Mouse (Mus musculus): Measurements from ENCODE around the gene Stoml1. TPM values are rescaled to one million over a fixed set of nuclear protein-coding genes. Genes with fewer than 3 reads are reported as not detected.

Stoml1 gene
- polyA plus RNA-seq, 1 experiment from 2014 or later, result 34.3 TPM

DNA sequence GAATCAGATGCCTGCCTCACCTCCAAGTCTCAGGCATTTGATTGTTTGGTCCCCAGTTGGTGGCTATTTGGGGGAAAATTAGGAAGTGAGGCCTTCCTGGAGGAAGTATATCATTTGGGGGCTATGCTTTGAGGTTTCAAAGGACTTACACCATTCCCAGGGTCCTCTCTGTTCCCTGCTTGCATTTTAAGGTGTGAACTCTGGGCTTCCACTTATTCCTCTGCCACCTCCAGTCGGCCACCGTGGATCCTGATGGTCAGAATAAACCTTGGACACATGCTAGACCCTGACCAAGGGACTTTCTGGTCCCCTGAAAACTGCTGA is 42.7 kb upstream of the Stoml1 start:
- Histone ChIP-seq H3K27me3 (replicated peaks; ENCODE audit: insufficient read depth, low read length) (no peaks in the 10 kb centered on the region), H3K9ac (replicated peaks; ENCODE audit: low read depth) (no peak overlapping the region), H3K9me3 (ENCODE audit: low read length) (no peaks in the 10 kb centered on the region), H3K27ac (ENCODE audit: low read length) (no peak overlapping the region), H3K4me3 (ENCODE audit: low read depth, low read length) (no peak overlapping the region), H3K36me3 (ENCODE audit: insufficient read depth, low read length) (no peaks in the 10 kb centered on the region), H3K4me2 (replicated peaks; ENCODE audit: low read depth, low read length) (no peak overlapping the region), H3K4me1 (ENCODE audit: insufficient read depth, low read depth, low read length) (peaks cover 10% of the 10 kb centered on the region; the same call in 1 of the 2 replicates)
- ATAC-seq, result no peak
- WGBS, result 48% methylated on average over 2 of the region's 2 CpGs
- DNase-seq (ENCODE audit: low spot score), result no peak
- TF ChIP-seq EP300 (IDR thresholded peaks at IDR 0.05) (no peak), CTCF (IDR thresholded peaks at IDR 0.05) (no peak)

GRCm38 (mm10) chr9:58213377-58213776 is 39.6 kb upstream of the Stoml1 start:
- TF ChIP-seq CTCF (IDR thresholded peaks at IDR 0.05) (no peak), EP300 (IDR thresholded peaks at IDR 0.05) (no peak)
- no peaks in the 10 kb centered on the region for H3K36me3 ChIP-seq (ENCODE audit: insufficient read depth, low read length)
- 61% methylated on average over 5 of the region's 5 CpGs for WGBS
- peaks cover 10% of the 10 kb centered on the region; the same call in 1 of the 2 replicates for H3K4me1 ChIP-seq (ENCODE audit: insufficient read depth, low read depth, low read length)
- DNase-seq (ENCODE audit: low spot score) (no peak), ATAC-seq (no peak)
- H3K9ac ChIP-seq (replicated peaks; ENCODE audit: low read depth), result no peak overlapping the region
- H3K27me3 ChIP-seq (replicated peaks; ENCODE audit: insufficient read depth, low read length), result no peaks in the 10 kb centered on the region
- no peak overlapping the region for H3K4me3 ChIP-seq (ENCODE audit: low read depth, low read length)
- no peak overlapping the region for H3K27ac ChIP-seq (ENCODE audit: low read length)
- H3K4me2 ChIP-seq (replicated peaks; ENCODE audit: low read depth, low read length), result no peak overlapping the region
- no peaks in the 10 kb centered on the region for H3K9me3 ChIP-seq (ENCODE audit: low read length)

- Histone ChIP-seq H3K27me3 (replicated peaks; ENCODE audit: insufficient read depth, low read length) (no peaks in the 10 kb centered on the region), H3K9ac (replicated peaks; ENCODE audit: low read depth) (no peak overlapping the region), H3K9me3 (ENCODE audit: low read length) (no peaks in the 10 kb centered on the region), H3K36me3 (ENCODE audit: insufficient read depth, low read length) (no peaks in the 10 kb centered on the region), H3K4me2 (replicated peaks; ENCODE audit: low read depth, low read length) (no peak overlapping the region), H3K4me1 (ENCODE audit: insufficient read depth, low read depth, low read length) (peaks cover 10% of the 10 kb centered on the region; the same call in 1 of the 2 replicates), H3K4me3 (ENCODE audit: low read depth, low read length) (no peak overlapping the region), H3K27ac (ENCODE audit: low read length) (no peak overlapping the region)
- TF ChIP-seq CTCF (IDR thresholded peaks at IDR 0.05) (no peak), EP300 (IDR thresholded peaks at IDR 0.05) (no peak)
- peak; percentile 32 for ATAC-seq
- DNase-seq (ENCODE audit: low spot score), result no peak
- WGBS, result 13% methylated on average over 5 of the region's 5 CpGs
These were observed 39.1 kb upstream of the Stoml1 start for GRCm38 (mm10) chr9:58213865-58214264.

- 38% methylated on average over 8 of the region's 8 CpGs for WGBS
- Histone ChIP-seq H3K27ac (ENCODE audit: low read length) (no peak overlapping the region), H3K9me3 (ENCODE audit: low read length) (no peaks in the 10 kb centered on the region), H3K9ac (replicated peaks; ENCODE audit: low read depth) (no peak overlapping the region), H3K27me3 (replicated peaks; ENCODE audit: insufficient read depth, low read length) (no peaks in the 10 kb centered on the region), H3K4me2 (replicated peaks; ENCODE audit: low read depth, low read length) (no peak overlapping the region), H3K4me3 (ENCODE audit: low read depth, low read length) (no peak overlapping the region), H3K36me3 (ENCODE audit: insufficient read depth, low read length) (no peaks in the 10 kb centered on the region), H3K4me1 (ENCODE audit: insufficient read depth, low read depth, low read length) (peaks cover 10% of the 10 kb centered on the region; the same call in 1 of the 2 replicates)
- TF ChIP-seq CTCF (IDR thresholded peaks at IDR 0.05) (no peak), EP300 (IDR thresholded peaks at IDR 0.05) (peak; percentile 61; the same call in 1 of the 2 replicates)
- peak; percentile 63 for DNase-seq (ENCODE audit: low spot score)
- ATAC-seq, result peak; percentile 43
These were observed 38.3 kb upstream of the Stoml1 start for GRCm38 (mm10) chr9:58214519-58215180.

- DNase-seq (ENCODE audit: low spot score) (no peak), ATAC-seq (no peak)
- WGBS, result 57% methylated on average over 6 of the region's 6 CpGs
- peaks cover 2% of the 10 kb centered on the region; the same call in 1 of the 2 replicates for H3K36me3 ChIP-seq (ENCODE audit: insufficient read depth, low read length)
- no peak overlapping the region for H3K4me3 ChIP-seq (ENCODE audit: low read depth, low read length)
- H3K27ac ChIP-seq (ENCODE audit: low read length), result no peak overlapping the region
- TF ChIP-seq EP300 (IDR thresholded peaks at IDR 0.05) (no peak), CTCF (IDR thresholded peaks at IDR 0.05) (peak; percentile 69)
- no peak overlapping the region for H3K4me2 ChIP-seq (replicated peaks; ENCODE audit: low read depth, low read length)
- no peaks in the 10 kb centered on the region for H3K9me3 ChIP-seq (ENCODE audit: low read length)
- no peaks in the 10 kb centered on the region for H3K27me3 ChIP-seq (replicated peaks; ENCODE audit: insufficient read depth, low read length)
- H3K4me1 ChIP-seq (ENCODE audit: insufficient read depth, low read depth, low read length), result peaks cover 10% of the 10 kb centered on the region; the same call in 1 of the 2 replicates
- H3K9ac ChIP-seq (replicated peaks; ENCODE audit: low read depth), result no peak overlapping the region
These were observed 36.6 kb upstream of the Stoml1 start for GRCm38 (mm10) chr9:58216402-58216801.

- TF ChIP-seq CTCF (IDR thresholded peaks at IDR 0.05) (no peak), EP300 (IDR thresholded peaks at IDR 0.05) (no peak)
- ATAC-seq, result no peak
- 90% methylated on average over 3 of the region's 3 CpGs for WGBS
These were observed 34.4 kb upstream of the Stoml1 start for GRCm38 (mm10) chr9:58218539-58218938.

More at GRCm38 (mm10) chr9:58218539-58218938, 34.4 kb upstream of the Stoml1 start:
- H3K36me3 ChIP-seq (ENCODE audit: insufficient read depth, low read length), result peaks cover 10% of the 10 kb centered on the region; the same call in 1 of the 2 replicates
- H3K9me3 ChIP-seq (ENCODE audit: low read length), result no peaks in the 10 kb centered on the region
- no peaks in the 10 kb centered on the region for H3K27me3 ChIP-seq (replicated peaks; ENCODE audit: insufficient read depth, low read length)
- no peak for DNase-seq (ENCODE audit: low spot score)
- H3K9ac ChIP-seq (replicated peaks; ENCODE audit: low read depth), result no peak overlapping the region
- H3K4me2 ChIP-seq (replicated peaks; ENCODE audit: low read depth, low read length), result no peak overlapping the region
- no peak overlapping the region for H3K4me3 ChIP-seq (ENCODE audit: low read depth, low read length)
- H3K27ac ChIP-seq (ENCODE audit: low read length), result no peak overlapping the region
- peaks cover 10% of the 10 kb centered on the region; the same call in 1 of the 2 replicates for H3K4me1 ChIP-seq (ENCODE audit: insufficient read depth, low read depth, low read length)

Data from lung, postnatal 0 days (tissue).